Mouse (Mus musculus): ENCODE measurements around the gene Amdhd1.

Gene Amdhd1

DNA sequence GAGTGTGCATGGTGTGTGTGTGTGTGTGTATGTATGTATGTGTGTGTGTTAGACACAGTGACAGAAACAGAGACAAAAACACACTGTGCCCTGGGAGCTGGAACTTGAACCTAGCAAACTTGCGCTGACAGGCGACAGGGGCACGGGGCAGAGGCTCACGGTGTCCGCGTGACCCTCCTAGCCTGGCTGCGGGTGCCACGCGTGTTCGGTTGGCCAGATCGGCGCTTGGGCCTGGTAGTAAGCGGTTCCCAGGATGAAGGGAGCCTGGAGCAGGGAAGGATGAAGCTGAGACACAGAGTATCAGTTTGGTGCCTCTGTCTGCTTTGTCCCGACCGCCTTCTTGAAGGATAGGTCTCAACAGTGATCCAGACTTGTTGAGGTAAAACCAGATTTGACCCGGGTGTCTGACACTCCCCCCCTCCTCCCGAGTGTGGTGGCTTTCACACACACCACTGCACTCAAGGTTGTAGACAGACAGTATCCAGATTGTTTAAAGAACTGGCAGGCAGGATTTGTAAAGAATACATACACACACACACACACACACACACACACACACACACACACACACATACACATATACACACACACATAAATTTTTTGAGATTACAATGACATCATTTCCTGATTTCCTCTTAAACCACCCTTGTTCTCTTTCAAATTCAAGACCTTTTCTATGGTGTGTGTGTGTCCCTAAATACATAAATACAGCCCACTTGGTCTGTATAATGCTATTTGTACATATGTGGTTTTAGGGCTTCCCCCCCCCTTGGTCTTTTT, 788 bp upstream of the Amdhd1 start, which contains the start of gene Ccdc38:
Ccdc38 (plus strand) TSS at position 202 of the 780 bp plus-strand sequence.
- no peak for DNase-seq (ENCODE audit: low spot score in 2 of 2)

- no peak for DNase-seq (ENCODE audit: low spot score in 2 of 2)
Measured at GRCm38 (mm10) chr10:93538818-93539217, 1.0 kb downstream of the Amdhd1 start.

DNA sequence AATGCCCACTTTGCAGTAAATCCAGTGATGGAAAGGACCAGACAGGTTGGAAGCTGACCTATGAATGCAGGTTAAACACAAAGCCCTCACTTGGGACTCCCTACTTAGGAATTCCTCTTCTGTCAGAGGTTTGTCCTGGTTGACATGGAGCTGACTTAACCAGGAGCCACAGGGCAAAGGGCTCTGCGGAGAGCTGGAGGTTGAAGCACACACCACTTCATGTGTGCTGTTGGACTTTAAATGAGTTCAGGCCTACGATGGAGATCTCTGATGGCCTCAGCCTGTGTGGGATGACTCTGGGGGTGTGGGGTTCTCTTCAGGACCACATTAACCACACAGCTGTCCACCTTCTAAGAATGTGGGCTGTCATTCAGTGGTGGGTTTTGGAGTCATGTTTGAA, 1.5 kb downstream of the Amdhd1 start:
- no peak for DNase-seq (ENCODE audit: low spot score in 2 of 2)

DNA sequence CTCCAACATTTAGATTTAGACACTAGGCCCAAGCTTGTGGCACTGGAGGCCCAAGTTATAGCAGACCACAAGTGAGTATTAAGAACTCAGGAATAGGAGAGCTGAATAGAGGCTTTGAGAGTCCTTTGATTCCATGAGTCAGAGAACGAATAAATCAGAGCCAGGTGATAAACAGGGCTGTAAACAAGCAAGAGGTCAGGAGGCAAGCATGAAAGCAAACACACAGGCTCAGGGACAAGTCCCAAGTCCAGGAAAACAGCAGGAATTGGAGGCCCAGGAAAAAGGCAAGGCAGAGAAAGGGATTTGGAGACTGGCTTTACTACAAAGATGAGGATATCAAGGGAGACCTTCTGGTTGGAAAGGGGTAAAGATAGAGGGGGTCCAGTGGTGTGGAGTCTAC, 14.5 kb downstream of the Amdhd1 start:
- DNase-seq (ENCODE audit: low spot score in 2 of 2) = no peak

DNA sequence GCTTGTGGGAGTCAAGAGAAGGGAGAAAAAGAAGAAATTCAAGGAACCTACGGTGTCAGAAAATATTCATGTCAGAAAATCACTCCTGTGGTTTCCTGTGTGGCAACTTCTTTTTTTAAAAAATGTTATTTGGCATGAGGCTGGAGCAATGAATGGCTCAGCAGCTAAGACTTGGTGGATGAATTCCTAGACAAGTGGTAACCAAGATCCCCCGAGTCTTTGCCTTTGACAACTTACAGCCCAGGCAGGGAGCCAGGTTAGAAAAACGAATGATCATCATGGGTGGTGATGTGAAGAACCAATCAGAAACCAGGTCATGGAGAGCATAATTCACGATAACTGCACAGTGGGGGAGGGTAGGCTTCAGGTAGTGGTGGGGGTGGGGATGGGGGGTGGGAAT, 18.8 kb downstream of the Amdhd1 start:
- DNase-seq (ENCODE audit: low spot score in 2 of 2) = no peak

GRCm38 (mm10) chr10:93519756-93520155, 20.1 kb downstream of the Amdhd1 start:
- DNase-seq (ENCODE audit: low spot score in 2 of 2) = no peak

DNA sequence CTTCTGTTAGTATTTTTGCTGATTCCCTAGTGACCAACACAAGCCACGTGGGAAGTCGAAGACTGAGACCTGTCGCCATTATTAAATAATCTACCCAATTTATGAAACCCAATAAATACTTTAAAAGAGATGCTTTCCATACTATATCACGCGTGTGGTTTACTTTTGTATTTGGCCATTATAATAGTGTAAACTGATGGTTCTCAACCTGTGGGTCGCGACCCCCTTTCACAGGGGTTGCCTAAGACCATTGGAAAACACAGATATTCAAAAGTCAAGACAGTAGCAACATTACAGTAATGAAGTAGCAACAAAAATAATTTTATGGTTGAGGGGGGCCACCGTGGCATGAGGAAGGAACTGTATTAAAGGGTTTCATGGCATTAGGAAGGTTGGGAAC, 20.7 kb downstream of the Amdhd1 start:
- DNase-seq (ENCODE audit: low spot score in 2 of 2) = no peak

DNA sequence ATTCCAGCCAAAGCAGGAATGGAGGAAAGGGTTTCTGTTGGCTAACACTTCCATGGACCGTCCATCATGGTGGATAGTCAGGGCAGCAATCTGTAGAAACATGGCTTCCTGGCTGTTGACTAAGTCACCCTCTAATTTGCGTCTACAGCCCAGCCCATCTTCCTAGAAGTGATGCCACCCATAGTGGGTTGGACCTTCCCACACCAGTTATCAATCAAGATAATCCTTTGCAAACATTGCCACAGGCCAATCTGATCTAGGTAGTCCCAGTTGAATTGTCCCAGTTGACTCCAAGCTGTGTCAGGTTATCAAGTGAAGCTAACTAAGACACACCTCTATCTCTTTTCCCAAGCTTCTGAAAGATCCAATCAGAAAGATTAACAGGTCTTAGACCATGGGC, 21.2 kb downstream of the Amdhd1 start:
- no peak for DNase-seq (ENCODE audit: low spot score in 2 of 2)

DNA sequence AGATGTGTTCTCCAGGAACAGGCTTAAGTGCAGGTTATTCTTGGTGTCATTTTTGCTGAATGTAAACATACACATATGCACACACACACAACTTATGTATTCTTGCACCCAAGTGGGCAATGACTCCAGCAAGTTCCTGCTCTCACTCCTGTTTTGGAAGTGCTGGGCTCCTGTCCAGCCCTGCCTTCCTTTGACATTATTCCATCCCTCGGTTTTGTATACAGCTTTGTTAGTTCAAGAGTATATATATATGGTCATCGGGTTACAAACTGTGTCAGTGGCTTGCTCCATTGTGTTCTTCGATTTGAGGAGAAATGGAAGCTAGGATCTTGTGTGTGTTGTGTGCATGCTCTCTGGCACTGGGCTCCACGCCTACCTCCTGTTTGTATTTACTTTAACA, 21.6 kb downstream of the Amdhd1 start:
- no peak for DNase-seq (ENCODE audit: low spot score in 2 of 2)

- no peak for DNase-seq (ENCODE audit: low spot score in 2 of 2)
Measured at GRCm38 (mm10) chr10:93517754-93518153, 22.1 kb downstream of the Amdhd1 start.

- no peak for DNase-seq (ENCODE audit: low spot score in 2 of 2)
Measured at GRCm38 (mm10) chr10:93515927-93516326, 23.9 kb downstream of the Amdhd1 start.

DNA sequence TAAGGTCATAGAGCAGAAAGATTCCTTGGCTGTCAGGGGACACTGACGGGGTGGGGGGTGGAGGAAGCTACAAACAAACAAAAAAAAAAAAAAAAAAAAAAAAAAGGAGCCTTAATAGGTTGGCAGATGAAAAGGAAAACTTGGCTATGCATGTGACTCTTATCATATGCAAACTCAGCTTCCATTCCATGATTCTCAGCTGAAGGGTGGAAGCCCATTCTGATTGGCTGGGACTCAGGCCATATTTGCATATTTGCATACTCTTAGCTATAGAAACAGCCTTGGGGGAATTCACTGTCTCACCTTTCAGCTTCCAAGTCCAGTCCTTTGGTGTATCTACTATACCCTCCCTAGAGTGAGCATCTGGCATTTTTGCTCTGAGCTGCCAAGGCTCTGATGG, 24.4 kb downstream of the Amdhd1 start:
- no peak for DNase-seq (ENCODE audit: low spot score in 2 of 2)

- no peak for DNase-seq (ENCODE audit: low spot score in 2 of 2)
Measured at GRCm38 (mm10) chr10:93509532-93510153, 30.2 kb downstream of the Amdhd1 start.

- DNase-seq (ENCODE audit: low spot score in 2 of 2) = no peak
Measured at GRCm38 (mm10) chr10:93508383-93508970, 31.4 kb downstream of the Amdhd1 start.

GRCm38 (mm10) chr10:93501346-93501745, 38.5 kb downstream of the Amdhd1 start:
- DNase-seq (ENCODE audit: low spot score in 2 of 2) = no peak

- no peak for DNase-seq (ENCODE audit: low spot score in 2 of 2)
Measured at GRCm38 (mm10) chr10:93500864-93501263, 39.0 kb downstream of the Amdhd1 start.

DNA sequence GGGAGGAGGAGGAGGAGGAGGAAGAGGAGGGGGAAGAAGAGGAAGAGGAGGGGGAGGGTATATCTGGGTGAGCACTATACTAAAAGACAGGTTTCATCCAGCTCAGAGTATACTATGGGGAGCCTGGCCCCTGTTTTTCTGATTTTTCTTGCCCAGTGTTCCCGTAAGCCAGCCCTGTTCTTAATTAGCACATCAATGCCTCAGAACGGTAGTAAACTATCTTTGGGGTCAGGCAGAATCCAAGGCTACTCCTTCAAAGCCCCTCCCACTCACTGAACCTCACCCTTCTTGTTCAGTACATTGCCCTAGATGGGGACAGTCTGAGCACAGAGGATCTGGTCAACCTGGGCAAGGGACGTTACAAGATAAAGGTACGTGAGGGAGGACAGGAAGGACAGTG, 49.4 kb downstream of the Amdhd1 start:
- no peak for DNase-seq (ENCODE audit: low spot score in 2 of 2)

- DNase-seq (ENCODE audit: low spot score in 2 of 2) = no peak
Measured at GRCm38 (mm10) chr10:93488828-93489226, 51.0 kb downstream of the Amdhd1 start.

- DNase-seq (ENCODE audit: low spot score in 2 of 2) = no peak
Measured at GRCm38 (mm10) chr10:93488066-93488827, 51.6 kb downstream of the Amdhd1 start, which contains the start of gene Hal. Gene Hal, plus strand, starts transcription at chr10:93488768.

DNA sequence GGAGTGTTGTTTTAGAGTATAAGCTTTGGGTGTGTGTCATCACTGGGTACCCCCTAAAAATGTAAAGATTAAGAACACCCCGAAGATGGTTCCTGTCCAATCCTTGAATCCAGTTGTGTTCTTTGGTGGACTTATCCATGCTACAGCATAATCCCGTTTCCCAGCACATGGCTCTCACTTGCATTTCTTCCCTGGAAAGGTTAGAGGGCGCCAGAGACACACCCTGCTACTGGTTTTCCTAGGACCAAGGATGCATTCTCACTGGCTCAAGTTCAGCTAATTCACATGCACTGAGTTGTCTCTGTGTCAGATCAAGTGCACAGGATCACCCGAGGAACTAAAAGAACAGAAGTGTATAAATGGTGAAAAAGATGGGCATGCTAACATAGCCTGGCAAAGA, 53.2 kb downstream of the Amdhd1 start:
- peak; percentile 44 to 53 for DNase-seq (ENCODE audit: low spot score in 2 of 2)

- DNase-seq (ENCODE audit: low spot score in 2 of 2) = peak; percentile 18 to 31
Measured at GRCm38 (mm10) chr10:93485055-93485691, 54.7 kb downstream of the Amdhd1 start.

DNA sequence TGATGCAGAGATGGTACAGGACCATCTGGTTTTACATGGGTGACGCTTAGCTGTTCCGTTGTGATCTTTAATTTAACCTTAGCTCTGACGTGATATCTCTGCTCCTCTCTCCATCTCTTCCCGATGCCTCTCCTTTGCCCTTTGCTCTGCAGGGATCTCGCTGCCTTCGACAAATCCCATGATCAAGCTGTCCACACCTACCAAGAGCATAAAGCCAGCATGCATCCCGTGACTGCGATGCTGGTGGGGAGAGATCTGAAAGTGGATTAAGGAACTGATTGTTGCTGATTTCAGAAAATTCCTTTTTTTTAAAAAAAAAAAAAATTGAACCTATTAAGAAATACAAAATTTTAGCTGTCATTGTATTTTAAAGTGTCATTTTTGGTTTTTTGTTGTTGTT, 55.3 kb downstream of the Amdhd1 start:
- DNase-seq (ENCODE audit: low spot score in 2 of 2) = no peak
